ENCODE assay signal across 8 mouse cellular contexts in genomic region chr9:68402176-68402845, GRCm38 (mm10).
DNase-seq lines count a peak whose midpoint lies in the region.

No protein-coding gene starts in this region.

- DNase-seq in adrenal gland, adult (ENCODE audit: inconsistent age in 2 of 2, low spot score in 1 of 2) = peak; percentile 37 to 65
- no peak for DNase-seq in adrenal gland, adult 8-10 months
- DNase-seq in layer of hippocampus, adult 11-12 months (ENCODE audit: low spot score) = peak; percentile 9
- DNase-seq in layer of hippocampus, postnatal 25 days (ENCODE audit: extremely low spot score in 1 of 2, low spot score in 1 of 2) = no peak
- DNase-seq in heart, adult 9 months (ENCODE audit: low spot score in 2 of 2) = peak; percentile 13 to 19
- peak; percentile 5 for DNase-seq in lung, postnatal 14 days
- no peak for DNase-seq in kidney, postnatal 14 days
- DNase-seq in kidney, postnatal 4 days = no peak

Comparison
In these comparisons a context has a peak if more than half of its experiments do, and no peak if none do; other contexts are left out.
1. DNase-seq: peak in adrenal gland, adult (2 of 2), layer of hippocampus, adult 11-12 months (single experiment), heart, adult 9 months (2 of 2) and lung, postnatal 14 days (single experiment); none in adrenal gland, adult 8-10 months (single experiment), layer of hippocampus, postnatal 25 days (0 of 2), kidney, postnatal 14 days (single experiment) and kidney, postnatal 4 days (0 of 2).